8 mouse cellular contexts compared by ENCODE assay signal in genomic region chr4:124751300-124752250, GRCm38 (mm10). TPM values are rescaled to one million over a fixed set of nuclear protein-coding genes. Genes with fewer than 3 reads are reported as not detected.
DNase-seq lines count a peak whose midpoint lies in the region; ATAC-seq and TF ChIP-seq lines count a peak whose summit lies in the region.

No protein-coding gene starts in this region.

- no peaks in the 10 kb centered on the region for H3K27me3 ChIP-seq in embryonic facial prominence, embryonic 14.5 days (replicated peaks; ENCODE audit: control insufficient read depth, insufficient read depth, low read length)
- H3K27me3 ChIP-seq in limb, embryonic 14.5 days (ENCODE audit: control insufficient read depth, insufficient read depth, low read length): no peaks in the 10 kb centered on the region
- no peaks in the 10 kb centered on the region for H3K27me3 ChIP-seq in midbrain, postnatal 0 days (ENCODE audit: insufficient read depth, low read length)

- H3K9ac ChIP-seq in embryonic facial prominence, embryonic 14.5 days (ENCODE audit: low read depth, low read length): peak overlapping the region; percentile 79
- peak overlapping the region; percentile 66 for H3K9ac ChIP-seq in limb, embryonic 14.5 days (ENCODE audit: low read depth, low read length, severe bottlenecking)
- peak overlapping the region; percentile 66 for H3K9ac ChIP-seq in midbrain, postnatal 0 days (replicated peaks; ENCODE audit: low read length, poor library complexity, severe bottlenecking)

- H3K4me1 ChIP-seq in embryonic facial prominence, embryonic 14.5 days (ENCODE audit: control insufficient read depth, insufficient read depth, low read length): peaks cover 10% of the 10 kb centered on the region
- peaks cover 14% of the 10 kb centered on the region for H3K4me1 ChIP-seq in limb, embryonic 14.5 days (ENCODE audit: control insufficient read depth, insufficient read depth, low read length)
- no peaks in the 10 kb centered on the region for H3K4me1 ChIP-seq in midbrain, postnatal 0 days (ENCODE audit: insufficient read depth, low read length)

- peak; percentile 97 for DNase-seq in 3T3-L1 (ENCODE audit: low read depth, low spot score)
- DNase-seq in adrenal gland, postnatal 4 days (ENCODE audit: low spot score in 2 of 2): peak; percentile 93 to 98
- DNase-seq in embryonic facial prominence, embryonic 14.5 days (ENCODE audit: low spot score): peak; percentile 98
- peak; percentile 99 for DNase-seq in heart, adult 8-10 months (ENCODE audit: low spot score)
- DNase-seq in kidney, adult 9 months: peak; percentile 99
- peak; percentile 96 for DNase-seq in limb, embryonic 14.5 days (ENCODE audit: low spot score)
- DNase-seq in midbrain, postnatal 0 days (ENCODE audit: low spot score): peak; percentile 97
- peak; percentile 97 to 98 for DNase-seq in spleen, postnatal 14 days (ENCODE audit: low spot score in 2 of 2)

- peak overlapping the region; percentile 80 for H3K4me3 ChIP-seq in embryonic facial prominence, embryonic 14.5 days (ENCODE audit: low read depth, low read length)
- peak overlapping the region; percentile 72 for H3K4me3 ChIP-seq in limb, embryonic 14.5 days (replicated peaks; ENCODE audit: low read length)
- H3K4me3 ChIP-seq in midbrain, postnatal 0 days (ENCODE audit: low read depth, low read length): peak overlapping the region; percentile 69

- ATAC-seq in embryonic facial prominence, embryonic 14.5 days (ENCODE audit: low read depth): peak; percentile 100
- peak; percentile 99 for ATAC-seq in limb, embryonic 14.5 days (ENCODE audit: low FRiP score, low read depth)
- peak; percentile 98 for ATAC-seq in midbrain, postnatal 0 days (ENCODE audit: low FRiP score)

- 0 out of 2 replicates have a peak, but pooled peaks cover 3% of the 10 kb centered on the region for H3K36me3 ChIP-seq in embryonic facial prominence, embryonic 14.5 days (ENCODE audit: control insufficient read depth, insufficient read depth, low read length)
- H3K36me3 ChIP-seq in limb, embryonic 14.5 days (ENCODE audit: control insufficient read depth, insufficient read depth, low read length): peaks cover 8% of the 10 kb centered on the region
- peaks cover 12% of the 10 kb centered on the region for H3K36me3 ChIP-seq in midbrain, postnatal 0 days (ENCODE audit: insufficient read depth, low read length)

- peak overlapping the region; percentile 98 for H3K4me2 ChIP-seq in embryonic facial prominence, embryonic 14.5 days (ENCODE audit: low read depth, low read length)
- H3K4me2 ChIP-seq in limb, embryonic 14.5 days (replicated peaks; ENCODE audit: low read depth, low read length, severe bottlenecking): peak overlapping the region; percentile 96
- H3K4me2 ChIP-seq in midbrain, postnatal 0 days (ENCODE audit: low read depth, low read length, poor library complexity, severe bottlenecking): peak overlapping the region; percentile 97

- under 1% methylated on average over 64 of the region's 75 CpGs for WGBS in embryonic facial prominence, embryonic 14.5 days
- WGBS in limb, embryonic 14.5 days: 2% methylated on average over 74 of the region's 75 CpGs
- under 1% methylated on average over 75 of the region's 75 CpGs for WGBS in midbrain, postnatal 0 days

- TF ChIP-seq CTCF in midbrain, postnatal 0 days (IDR thresholded peaks at IDR 0.05): no peak

- TF ChIP-seq POLR2A in limb, embryonic 14.5 days (IDR thresholded peaks at IDR 0.05; ENCODE audit: borderline replicate concordance, extremely low read depth, insufficient read depth, insufficient read length): 0 out of 2 replicates have a peak, but pooled peaks have one; percentile 19

- no peak overlapping the region for H3K27ac ChIP-seq in embryonic facial prominence, embryonic 14.5 days (replicated peaks; ENCODE audit: low read depth, low read length)
- H3K27ac ChIP-seq in limb, embryonic 14.5 days (replicated peaks; ENCODE audit: low read depth, low read length): no peak overlapping the region
- H3K27ac ChIP-seq in midbrain, postnatal 0 days (ENCODE audit: low read depth, low read length): no peak overlapping the region

- no peaks in the 10 kb centered on the region for H3K9me3 ChIP-seq in embryonic facial prominence, embryonic 14.5 days (ENCODE audit: control insufficient read depth, low read length)
- no peaks in the 10 kb centered on the region for H3K9me3 ChIP-seq in limb, embryonic 14.5 days (ENCODE audit: control insufficient read depth, low read length)
- no peaks in the 10 kb centered on the region for H3K9me3 ChIP-seq in midbrain, postnatal 0 days (ENCODE audit: low read length)

RNA-seq across cellular contexts. Expression of gene Inpp5b, which starts 9.9 kb away (rescaled TPM):
- total RNA-seq in adrenal gland, postnatal 4 days (2021): 10 to 100 TPM; 25.2 to 32.0 TPM
- 23.7 and 29.5 TPM in 2 replicates for polyA plus RNA-seq in embryonic facial prominence, embryonic 14.5 days (2014; fragmentation: Nextera tagmentation; extraction: Ambion mirVana)
- total RNA-seq in heart, adult 8-10 months (2022): 1 to 10 TPM; 6.5 to 9.9 (median 7.3) TPM
- 44.3 and 47.9 TPM in 2 replicates for polyA plus RNA-seq in limb, embryonic 14.5 days (2012; rRNA removed)
- polyA plus RNA-seq in limb, embryonic 14.5 days (2014; fragmentation: Nextera tagmentation; extraction: Ambion mirVana): 26.2 and 28.3 TPM in 2 replicates
- 19.0 and 20.5 TPM in 2 replicates for total RNA-seq in midbrain, postnatal 0 days (2014; rRNA removed)
- 14.3 and 16.0 TPM in 2 replicates for polyA plus RNA-seq in midbrain, postnatal 0 days (2015; fragmentation: Nextera tagmentation; extraction: Ambion mirVana)

RNA-seq across cellular contexts. Expression of gene Sf3a3, which starts 37.0 kb away (rescaled TPM):
- 10 to 100 TPM; 58.4 to 62.7 TPM for total RNA-seq in adrenal gland, postnatal 4 days (2021)
- 110 and 118 TPM in 2 replicates for polyA plus RNA-seq in embryonic facial prominence, embryonic 14.5 days (2014; fragmentation: Nextera tagmentation; extraction: Ambion mirVana)
- total RNA-seq in heart, adult 8-10 months (2022): 10 to 100 TPM; 15.5 to 17.3 (median 16.5) TPM
- 48.9 and 78.6 TPM in 2 replicates for polyA plus RNA-seq in limb, embryonic 14.5 days (2012; rRNA removed)
- 122 and 128 TPM in 2 replicates for polyA plus RNA-seq in limb, embryonic 14.5 days (2014; fragmentation: Nextera tagmentation; extraction: Ambion mirVana)
- total RNA-seq in midbrain, postnatal 0 days (2014; rRNA removed): 32.8 and 34.3 TPM in 2 replicates
- 73.8 and 75.9 TPM in 2 replicates for polyA plus RNA-seq in midbrain, postnatal 0 days (2015; fragmentation: Nextera tagmentation; extraction: Ambion mirVana)

RNA-seq across cellular contexts. Expression of gene Mtf1, which starts 50.3 kb away (rescaled TPM):
- 10 to 100 TPM; 25.0 to 27.8 TPM for total RNA-seq in adrenal gland, postnatal 4 days (2021)
- 9.9 and 11.5 TPM in 2 replicates for polyA plus RNA-seq in embryonic facial prominence, embryonic 14.5 days (2014; fragmentation: Nextera tagmentation; extraction: Ambion mirVana)
- 10 to 100 TPM; 12.5 to 18.4 (median 14.5) TPM for total RNA-seq in heart, adult 8-10 months (2022)
- polyA plus RNA-seq in limb, embryonic 14.5 days (2012; rRNA removed): 9.3 and 10.3 TPM in 2 replicates
- polyA plus RNA-seq in limb, embryonic 14.5 days (2014; fragmentation: Nextera tagmentation; extraction: Ambion mirVana): 9.8 and 10.1 TPM in 2 replicates
- total RNA-seq in midbrain, postnatal 0 days (2014; rRNA removed): 7.0 and 15.5 TPM in 2 replicates
- polyA plus RNA-seq in midbrain, postnatal 0 days (2015; fragmentation: Nextera tagmentation; extraction: Ambion mirVana): 22.1 and 24.7 TPM in 2 replicates

RNA-seq across cellular contexts. Expression of gene Fhl3, which starts 51.1 kb away (rescaled TPM):
- total RNA-seq in adrenal gland, postnatal 4 days (2021): 10 to 100 TPM; 15.6 to 17.3 TPM
- 15.7 and 18.2 TPM in 2 replicates for polyA plus RNA-seq in embryonic facial prominence, embryonic 14.5 days (2014; fragmentation: Nextera tagmentation; extraction: Ambion mirVana)
- total RNA-seq in heart, adult 8-10 months (2022): 10 to 100 TPM in 2 of 4 experiments, 1 to 10 TPM in 2; 8.8 to 18.8 (median 11.2) TPM
- 30.6 and 43.7 TPM in 2 replicates for polyA plus RNA-seq in limb, embryonic 14.5 days (2012; rRNA removed)
- 18.1 and 20.4 TPM in 2 replicates for polyA plus RNA-seq in limb, embryonic 14.5 days (2014; fragmentation: Nextera tagmentation; extraction: Ambion mirVana)
- 5.0 and 6.9 TPM in 2 replicates for total RNA-seq in midbrain, postnatal 0 days (2014; rRNA removed)
- 1.7 and 2.0 TPM in 2 replicates for polyA plus RNA-seq in midbrain, postnatal 0 days (2015; fragmentation: Nextera tagmentation; extraction: Ambion mirVana)

RNA-seq across cellular contexts. Expression of gene Utp11, which starts 58.2 kb away (rescaled TPM):
- 10 to 100 TPM; 34.3 to 35.9 TPM for total RNA-seq in adrenal gland, postnatal 4 days (2021)
- 58.6 and 62.7 TPM in 2 replicates for polyA plus RNA-seq in embryonic facial prominence, embryonic 14.5 days (2014; fragmentation: Nextera tagmentation; extraction: Ambion mirVana)
- total RNA-seq in heart, adult 8-10 months (2022): 10 to 100 TPM; 12.4 to 14.5 (median 13.7) TPM
- 29.2 and 52.0 TPM in 2 replicates for polyA plus RNA-seq in limb, embryonic 14.5 days (2012; rRNA removed)
- polyA plus RNA-seq in limb, embryonic 14.5 days (2014; fragmentation: Nextera tagmentation; extraction: Ambion mirVana): 59.4 and 61.1 TPM in 2 replicates
- total RNA-seq in midbrain, postnatal 0 days (2014; rRNA removed): 10.3 and 10.9 TPM in 2 replicates
- polyA plus RNA-seq in midbrain, postnatal 0 days (2015; fragmentation: Nextera tagmentation; extraction: Ambion mirVana): 30.7 and 31.7 TPM in 2 replicates
